Mouse (Mus musculus): ENCODE measurements around the gene As3mt.
"Not testable (repeated sequence)": the region's sequence is repeated elsewhere in the genome, so short reads cannot be mapped to it uniquely, and the experiment has no call there.

The As3mt gene

GRCm38 (mm10) chr19:46752235-46752634 lies 45.0 kb downstream of the As3mt start:
- DNase-seq (ENCODE audit: low spot score): no peak

GRCm38 (mm10) chr19:46755066-46755465 lies 47.8 kb downstream of the As3mt start:
- DNase-seq (ENCODE audit: low spot score): no peak

- no peak for DNase-seq (ENCODE audit: low spot score)
Measured at GRCm38 (mm10) chr19:46756221-46756620, 49.0 kb downstream of the As3mt start.

GRCm38 (mm10) chr19:46759096-46759495 lies 51.8 kb downstream of the As3mt start:
- DNase-seq (ENCODE audit: low spot score): no peak

GRCm38 (mm10) chr19:46759909-46760308 lies 52.7 kb downstream of the As3mt start:
- DNase-seq (ENCODE audit: low spot score): not testable (repeated sequence)

GRCm38 (mm10) chr19:46760375-46761160 lies 53.3 kb downstream of the As3mt start:
- peak; percentile 78 for DNase-seq (ENCODE audit: low spot score)

GRCm38 (mm10) chr19:46761247-46761946 lies 54.1 kb downstream of the As3mt start, which contains the start of gene Cnnm2:
TSS of gene Cnnm2 (plus strand) at chr19:46761596.
- DNase-seq (ENCODE audit: low spot score): peak; percentile 100

- DNase-seq (ENCODE audit: low spot score): no peak
Measured at GRCm38 (mm10) chr19:46761971-46762290, 54.7 kb downstream of the As3mt start.

GRCm38 (mm10) chr19:46762291-46762991 lies 55.2 kb downstream of the As3mt start:
- DNase-seq (ENCODE audit: low spot score): no peak

GRCm38 (mm10) chr19:46762992-46763342 lies 55.7 kb downstream of the As3mt start:
- no peak for DNase-seq (ENCODE audit: low spot score)

GRCm38 (mm10) chr19:46763356-46763755 lies 56.1 kb downstream of the As3mt start:
- no peak for DNase-seq (ENCODE audit: low spot score)

GRCm38 (mm10) chr19:46763932-46764762 lies 56.9 kb downstream of the As3mt start:
- no peak for DNase-seq (ENCODE audit: low spot score)

- DNase-seq (ENCODE audit: low spot score): no peak
Measured at GRCm38 (mm10) chr19:46764763-46765117, 57.5 kb downstream of the As3mt start.

GRCm38 (mm10) chr19:46766125-46766524 lies 58.9 kb downstream of the As3mt start:
- DNase-seq (ENCODE audit: low spot score): no peak

GRCm38 (mm10) chr19:46769759-46770158 lies 62.5 kb downstream of the As3mt start:
- no peak for DNase-seq (ENCODE audit: low spot score)

- no peak for DNase-seq (ENCODE audit: low spot score)
Measured at GRCm38 (mm10) chr19:46771801-46772200, 64.5 kb downstream of the As3mt start.

GRCm38 (mm10) chr19:46776391-46776790 lies 69.1 kb downstream of the As3mt start:
- no peak for DNase-seq (ENCODE audit: low spot score)

GRCm38 (mm10) chr19:46776850-46777249 lies 69.6 kb downstream of the As3mt start:
- DNase-seq (ENCODE audit: low spot score): no peak

GRCm38 (mm10) chr19:46777928-46778680 lies 70.8 kb downstream of the As3mt start:
- DNase-seq (ENCODE audit: low spot score): no peak

- not testable (repeated sequence) for DNase-seq (ENCODE audit: low spot score)
Measured at GRCm38 (mm10) chr19:46779130-46779529, 71.9 kb downstream of the As3mt start.

GRCm38 (mm10) chr19:46784038-46784437 lies 76.8 kb downstream of the As3mt start:
- DNase-seq (ENCODE audit: low spot score): no peak

Measured in left cerebral cortex, adult 11 months (tissue).